Mouse (Mus musculus) kidney, postnatal 0 days (tissue): ENCODE results near the gene Sucnr1. TPM values are rescaled to one million over a fixed set of nuclear protein-coding genes. Genes with fewer than 3 reads are reported as not detected.

Experiments
- ATAC-seq: fragments of 200-750 bp; cut with Nextera tagmentation; replicated peaks from 2 replicates; pipeline ENCODE4 v1.8.0; 2017; ENCODE audit warnings: low read depth, moderate number of reproducible peaks, moderate TSS enrichment, moderate library complexity; ENCODE audit not compliant: low FRiP score
- DNase-seq: peaks from one replicate; pipeline ENCODE4 v3.0.0-alpha.2; 2016; ENCODE audit warnings: low spot score
- H3K27ac ChIP-seq: fragments of 300-500 bp; sonication (generic); 2 replicates; pipeline ENCODE4 v1.5.1; 2014; ENCODE audit warnings: mild to moderate bottlenecking
- H3K27me3 ChIP-seq: fragments of 300-500 bp; sonication (generic); 2 replicates; pipeline ENCODE4 v1.6.1; 2014; ENCODE audit warnings: low read length, mixed read lengths; ENCODE audit not compliant: insufficient read depth
- H3K36me3 ChIP-seq: fragments of 300-500 bp; sonication (generic); 2 replicates; pipeline ENCODE4 v1.6.1; 2014; ENCODE audit warnings: low read length, mixed read lengths; ENCODE audit not compliant: insufficient read depth
- H3K4me1 ChIP-seq: fragments of 300-500 bp; sonication (generic); replicated peaks from 2 replicates; pipeline ENCODE4 v1.6.1; 2014; ENCODE audit warnings: antibody characterized with exemption, low read length, mixed read lengths; ENCODE audit not compliant: insufficient read depth
- H3K4me2 ChIP-seq: fragments of 300-500 bp; sonication (generic); 2 replicates; pipeline ENCODE4 v1.6.1; 2014; ENCODE audit warnings: mild to moderate bottlenecking, low read length, moderate library complexity, mixed read lengths
- H3K4me3 ChIP-seq: fragments of 300-500 bp; sonication (generic); replicated peaks from 2 replicates; pipeline ENCODE4 v1.5.1; 2014; ENCODE audit warnings: low read depth, low read length
- H3K9ac ChIP-seq: fragments of 300-500 bp; sonication (generic); 2 replicates; pipeline ENCODE4 v1.6.1; 2014; ENCODE audit warnings: low read depth, low read length
- H3K9me3 ChIP-seq: fragments of 300-500 bp; sonication (generic); replicated peaks from 2 replicates; pipeline ENCODE4 v1.6.1; 2016; ENCODE audit warnings: low read length, inconsistent platforms, mixed read lengths
- CTCF ChIP-seq: IDR thresholded peaks from 2 replicates; pipeline ENCODE4 v1.5.1; 2016; ENCODE audit warnings: antibody characterized with exemption, low read depth, mild to moderate bottlenecking, moderate library complexity
- WGBS: fragments of 180-500 bp; shearing (Covaris S2); extraction: QIAGEN DNeasy Blood & Tissue Kit; methylation state at CpG from one replicate; pipeline ENCODE4 v1.1.7; 2014; 5-methylcytosine and 5-hydroxymethylcytosine counted together
- polyA plus RNA-seq: library from polyadenylated mRNA; unstranded; fragments of >200 nt; fragmentation: Nextera tagmentation; extraction: Ambion mirVana; gene quantifications from 2 replicates; pipeline ENCODE4 v1.2.1, GENCODE M21; 2015

The Sucnr1 gene
- polyA plus RNA-seq, 1 experiment from 2014 or later = 18.8 TPM

- ATAC-seq = no peak
- no peak overlapping the region for H3K4me2 ChIP-seq
- H3K4me3 ChIP-seq = no peak overlapping the region
- no peaks in the 10 kb centered on the region for H3K36me3 ChIP-seq
- H3K9ac ChIP-seq = no peak overlapping the region
- no peaks in the 10 kb centered on the region for H3K9me3 ChIP-seq
- H3K4me1 ChIP-seq = no peaks in the 10 kb centered on the region
- no peak for TF ChIP-seq CTCF
- no peak for DNase-seq
- no peak overlapping the region for H3K27ac ChIP-seq
- no peaks in the 10 kb centered on the region for H3K27me3 ChIP-seq
- 69% methylated on average over 1 of the region's 1 CpGs for WGBS
Measured at GRCm38 (mm10) chr3:60057809-60058082, 23.9 kb upstream of the Sucnr1 start.

- no peaks in the 10 kb centered on the region for H3K9me3 ChIP-seq
- H3K27ac ChIP-seq = no peak overlapping the region
- peak; percentile 88 for DNase-seq
Measured at GRCm38 (mm10) chr3:60078883-60079415, 2.7 kb upstream of the Sucnr1 start.

GRCm38 (mm10) chr3:60080572-60080971, 1.1 kb upstream of the Sucnr1 start:
- Histone ChIP-seq H3K4me1 (no peaks in the 10 kb centered on the region), H3K36me3 (no peaks in the 10 kb centered on the region), H3K9ac (no peak overlapping the region), H3K27me3 (no peaks in the 10 kb centered on the region), H3K27ac (peak overlapping the region; percentile 42; the same call in 1 of the 2 replicates), H3K4me3 (no peak overlapping the region), H3K4me2 (no peak overlapping the region), H3K9me3 (no peaks in the 10 kb centered on the region)
- DNase-seq (no peak), ATAC-seq (no peak)
- TF ChIP-seq CTCF = no peak
- 49% methylated on average over 4 of the region's 4 CpGs for WGBS

More at GRCm38 (mm10) chr3:60078883-60079415, 2.7 kb upstream of the Sucnr1 start:
- 0 out of 2 replicates have a peak, but pooled peaks have one; percentile 63 for ATAC-seq
- no peaks in the 10 kb centered on the region for H3K4me1 ChIP-seq
- no peak overlapping the region for H3K9ac ChIP-seq
- WGBS = 78% methylated on average over 1 of the region's 1 CpGs
- H3K36me3 ChIP-seq = no peaks in the 10 kb centered on the region
- no peak overlapping the region for H3K4me3 ChIP-seq
- H3K4me2 ChIP-seq = no peak overlapping the region
- no peaks in the 10 kb centered on the region for H3K27me3 ChIP-seq
- TF ChIP-seq CTCF = no peak

GRCm38 (mm10) chr3:60082746-60083145, 1.1 kb downstream of the Sucnr1 start:
- WGBS = 69% methylated on average over 3 of the region's 3 CpGs
- TF ChIP-seq CTCF = no peak
- H3K4me2 ChIP-seq = no peak overlapping the region
- DNase-seq = no peak
- no peaks in the 10 kb centered on the region for H3K9me3 ChIP-seq
- no peaks in the 10 kb centered on the region for H3K4me1 ChIP-seq
- 0 out of 2 replicates have a peak, but pooled peaks have one; percentile 29 for ATAC-seq
- no peaks in the 10 kb centered on the region for H3K27me3 ChIP-seq
- no peak overlapping the region for H3K4me3 ChIP-seq
- H3K9ac ChIP-seq = no peak overlapping the region
- H3K27ac ChIP-seq = no peak overlapping the region
- H3K36me3 ChIP-seq = no peaks in the 10 kb centered on the region

- Histone ChIP-seq H3K4me1 (no peaks in the 10 kb centered on the region), H3K36me3 (no peaks in the 10 kb centered on the region)
Measured at GRCm38 (mm10) chr3:60085729-60086128, 4.1 kb downstream of the Sucnr1 start.

GRCm38 (mm10) chr3:60091321-60091720, 9.7 kb downstream of the Sucnr1 start:
- Histone ChIP-seq H3K36me3 (no peaks in the 10 kb centered on the region), H3K4me3 (no peak overlapping the region), H3K4me2 (no peak overlapping the region), H3K9ac (no peak overlapping the region), H3K27ac (no peak overlapping the region), H3K27me3 (no peaks in the 10 kb centered on the region), H3K4me1 (no peaks in the 10 kb centered on the region), H3K9me3 (no peaks in the 10 kb centered on the region)
- no peak for DNase-seq
- 77% methylated on average over 8 of the region's 8 CpGs for WGBS
- no peak for ATAC-seq
- no peak for TF ChIP-seq CTCF

More at GRCm38 (mm10) chr3:60085729-60086128, 4.1 kb downstream of the Sucnr1 start:
- Histone ChIP-seq H3K4me2 (no peak overlapping the region), H3K9ac (no peak overlapping the region), H3K4me3 (no peak overlapping the region), H3K27me3 (no peaks in the 10 kb centered on the region), H3K9me3 (no peaks in the 10 kb centered on the region), H3K27ac (no peak overlapping the region)
- 84% methylated on average over 2 of the region's 2 CpGs for WGBS
- no peak for DNase-seq
- no peak for ATAC-seq
- TF ChIP-seq CTCF = no peak
